Mouse (Mus musculus) C2C12 (cell line): ENCODE data around the gene Gp5. TPM values are rescaled to one million over a fixed set of nuclear protein-coding genes. Genes with fewer than 3 reads are reported as not detected.

Experiments
- H3K27me3 ChIP-seq: one replicate; pipeline ENCODE4 v1.6.1; 2011; ENCODE audit not compliant: control insufficient read depth, insufficient read depth, insufficient read length
- H3K36me3 ChIP-seq: one replicate; pipeline ENCODE4 v1.6.1; 2011; ENCODE audit not compliant: control insufficient read depth, insufficient read depth
- H3K4me3 ChIP-seq: one replicate; pipeline ENCODE4 v1.5.1; 2011; ENCODE audit warnings: mild to moderate bottlenecking, control low read depth; ENCODE audit not compliant: poor library complexity, insufficient read depth, severe bottlenecking
- H3K79me2 ChIP-seq: one replicate; pipeline ENCODE4 v1.6.1; 2011; ENCODE audit not compliant: control insufficient read depth, insufficient read depth
- H3K79me3 ChIP-seq: one replicate; pipeline ENCODE4 v1.6.1; 2011; ENCODE audit warnings: low read depth, control low read depth
- H3ac ChIP-seq: one replicate; pipeline ENCODE3; 2011; ENCODE audit warnings: low read depth; ENCODE audit not compliant: control insufficient read depth, insufficient read length
- CEBPB ChIP-seq: IDR thresholded peaks from one replicate; pipeline ENCODE4 v1.6.1; 2011; ENCODE audit warnings: low read depth, mild to moderate bottlenecking, control low read depth, moderate library complexity
- CTCF ChIP-seq: IDR thresholded peaks from one replicate; pipeline ENCODE4 v1.5.1; 2011; ENCODE audit not compliant: control insufficient read depth, insufficient read depth, insufficient read length
- FOSL1 ChIP-seq: IDR thresholded peaks from one replicate; pipeline ENCODE4 v1.8.0; 2011; ENCODE audit warnings: mild to moderate bottlenecking, low read length; ENCODE audit not compliant: poor library complexity, insufficient read depth, severe bottlenecking
- MAX ChIP-seq: IDR thresholded peaks from one replicate; pipeline ENCODE4 v1.6.1; 2011; ENCODE audit warnings: mild to moderate bottlenecking, control low read depth
- MYOD1 ChIP-seq: IDR thresholded peaks from one replicate; pipeline ENCODE4 v1.6.1; 2011; ENCODE audit warnings: low read depth; ENCODE audit not compliant: control insufficient read depth, insufficient read length
- MYOG ChIP-seq: IDR thresholded peaks from one replicate; pipeline ENCODE4 v1.6.1; 2011; ENCODE audit not compliant: control insufficient read depth, insufficient read length; ENCODE audit errors: extremely low read depth
- USF1 ChIP-seq: IDR thresholded peaks from one replicate; pipeline ENCODE4 v1.6.1; 2011; ENCODE audit warnings: low read depth, mild to moderate bottlenecking, control low read depth, moderate library complexity
- polyA plus RNA-seq: library from polyadenylated mRNA; unstranded; fragments of >200 nt; fragmentation: generic; extraction: Trizol; gene quantifications from one replicate; pipeline ENCODE4 v1.2.1, GENCODE M21; 2012; ENCODE audit warnings: missing spikeins

Gp5 gene
- polyA plus RNA-seq, 1 experiment, result 0.20 TPM

GRCm38 (mm10) chr16:30308616-30309394 lies 1.8 kb downstream of the Gp5 start:
- H3K4me3 ChIP-seq, result no peak overlapping the region
- no peaks in the 10 kb centered on the region for H3K79me2 ChIP-seq
- H3ac ChIP-seq, result no peak overlapping the region
- no peak for TF ChIP-seq MAX
- TF ChIP-seq MYOD1, result no peak
- H3K36me3 ChIP-seq, result peaks cover 26% of the 10 kb centered on the region
- no peaks in the 10 kb centered on the region for H3K79me3 ChIP-seq
- no peaks in the 10 kb centered on the region for H3K27me3 ChIP-seq

- H3K27me3 ChIP-seq, result no peaks in the 10 kb centered on the region
- no peak overlapping the region for H3ac ChIP-seq
- TF ChIP-seq USF1 (no peak), CTCF (no peak), MAX (no peak), MYOD1 (no peak), MYOG (no peak), FOSL1 (no peak)
Observed at GRCm38 (mm10) chr16:30307961-30308615, 2.5 kb downstream of the Gp5 start.

GRCm38 (mm10) chr16:30307306-30307705 lies 3.3 kb downstream of the Gp5 start:
- TF ChIP-seq MYOG (no peak), CEBPB (no peak), USF1 (no peak), MYOD1 (no peak), FOSL1 (no peak), CTCF (no peak), MAX (no peak)
- Histone ChIP-seq H3K27me3 (no peaks in the 10 kb centered on the region), H3ac (no peak overlapping the region), H3K36me3 (peaks cover 12% of the 10 kb centered on the region), H3K79me3 (no peaks in the 10 kb centered on the region), H3K79me2 (no peaks in the 10 kb centered on the region), H3K4me3 (no peak overlapping the region)

More at GRCm38 (mm10) chr16:30307961-30308615, 2.5 kb downstream of the Gp5 start:
- Histone ChIP-seq H3K79me2 (no peaks in the 10 kb centered on the region), H3K79me3 (no peaks in the 10 kb centered on the region), H3K36me3 (peaks cover 19% of the 10 kb centered on the region), H3K4me3 (no peak overlapping the region)

- no peaks in the 10 kb centered on the region for H3K36me3 ChIP-seq
- no peaks in the 10 kb centered on the region for H3K79me3 ChIP-seq
- TF ChIP-seq CEBPB (no peak), MYOG (no peak), FOSL1 (no peak), CTCF (no peak), MAX (no peak), USF1 (no peak), MYOD1 (no peak)
- H3K4me3 ChIP-seq, result no peak overlapping the region
- no peaks in the 10 kb centered on the region for H3K79me2 ChIP-seq
- H3ac ChIP-seq, result no peak overlapping the region
- no peaks in the 10 kb centered on the region for H3K27me3 ChIP-seq
Observed at GRCm38 (mm10) chr16:30306102-30306501, 4.5 kb downstream of the Gp5 start.

GRCm38 (mm10) chr16:30304236-30304635 lies 6.3 kb downstream of the Gp5 start:
- H3ac ChIP-seq, result no peak overlapping the region
- no peaks in the 10 kb centered on the region for H3K27me3 ChIP-seq
- H3K36me3 ChIP-seq, result no peaks in the 10 kb centered on the region
- H3K4me3 ChIP-seq, result no peak overlapping the region
- TF ChIP-seq MAX, result no peak
- no peak for TF ChIP-seq MYOD1
- no peak for TF ChIP-seq CTCF
- TF ChIP-seq CEBPB, result no peak
- TF ChIP-seq USF1, result no peak
- TF ChIP-seq MYOG, result no peak
- TF ChIP-seq FOSL1, result no peak
- H3K79me3 ChIP-seq, result no peaks in the 10 kb centered on the region
- no peaks in the 10 kb centered on the region for H3K79me2 ChIP-seq

- Histone ChIP-seq H3K36me3 (no peaks in the 10 kb centered on the region), H3K27me3 (no peaks in the 10 kb centered on the region), H3ac (no peak overlapping the region), H3K79me3 (no peaks in the 10 kb centered on the region), H3K4me3 (no peak overlapping the region), H3K79me2 (no peaks in the 10 kb centered on the region)
- TF ChIP-seq MYOD1 (no peak), MAX (no peak), CEBPB (no peak), USF1 (no peak), MYOG (no peak), FOSL1 (no peak), CTCF (no peak)
Observed at GRCm38 (mm10) chr16:30303411-30303810, 7.2 kb downstream of the Gp5 start.
